Mouse (Mus musculus): Measurements from ENCODE around the gene Evx1.

GRCm38 (mm10) chr6:52312558-52312915 is 761 bp upstream of the Evx1 start:
- TF ChIP-seq POLR2A (IDR thresholded peaks at IDR 0.05; ENCODE audit: insufficient read depth, low read depth, low read length) (no peak), CTCF (IDR thresholded peaks at IDR 0.05) (no peak)

Measured in heart, adult 2 months (tissue).